Mouse (Mus musculus) hindbrain, embryonic 12.5 days (tissue): Measurements from ENCODE around the gene Drc7. TPM values are rescaled to one million over a fixed set of nuclear protein-coding genes. Genes with fewer than 3 reads are reported as not detected.

Experiments used
- ATAC-seq: fragments of 200-750 bp; cut with Nextera tagmentation; 2 replicates; pipeline ENCODE4 v1.8.0; 2017; ENCODE audit warnings: moderate TSS enrichment; ENCODE audit not compliant: low FRiP score
- H3K27ac ChIP-seq: fragments of 300-500 bp; sonication (generic); 2 replicates; pipeline ENCODE4 v1.5.1; 2016; ENCODE audit warnings: mild to moderate bottlenecking
- H3K27me3 ChIP-seq: fragments of 300-500 bp; sonication (generic); 2 replicates; pipeline ENCODE4 v1.6.1; 2016; ENCODE audit warnings: mild to moderate bottlenecking
- H3K36me3 ChIP-seq: fragments of 300-500 bp; sonication (generic); 2 replicates; pipeline ENCODE4 v1.6.1; 2016; ENCODE audit warnings: mild to moderate bottlenecking
- H3K4me1 ChIP-seq: fragments of 300-500 bp; sonication (generic); 2 replicates; pipeline ENCODE4 v1.6.1; 2016
- H3K4me2 ChIP-seq: fragments of 300-500 bp; sonication (generic); replicated peaks from 2 replicates; pipeline ENCODE4 v1.6.1; 2016; ENCODE audit warnings: mild to moderate bottlenecking
- H3K4me3 ChIP-seq: fragments of 300-500 bp; sonication (generic); 2 replicates; pipeline ENCODE4 v1.5.1; 2016; ENCODE audit warnings: mild to moderate bottlenecking
- H3K9ac ChIP-seq: fragments of 300-500 bp; sonication (generic); 2 replicates; pipeline ENCODE4 v1.6.1; 2016; ENCODE audit warnings: mild to moderate bottlenecking, moderate library complexity
- H3K9me3 ChIP-seq: fragments of 300-500 bp; sonication (generic); replicated peaks from 2 replicates; pipeline ENCODE4 v1.6.1; 2016; ENCODE audit warnings: mild to moderate bottlenecking
- WGBS: fragments of 180-500 bp; shearing (Covaris S2); methylation state at CpG from one replicate; pipeline ENCODE4 v1.1.7; 2016; 5-methylcytosine and 5-hydroxymethylcytosine counted together
- polyA plus RNA-seq: library from polyadenylated mRNA; unstranded; fragments of >200 nt; fragmentation: Nextera tagmentation; extraction: Ambion mirVana; gene quantifications from 2 replicates; pipeline ENCODE4 v1.2.1, GENCODE M21; 2016

Gene Drc7
- polyA plus RNA-seq, 1 experiment from 2014 or later, result 1.3 TPM

GRCm38 (mm10) chr8:95075504-95075903 lies 20.6 kb downstream of the Drc7 start:
- ATAC-seq, result no peak
- Histone ChIP-seq H3K4me3 (no peak overlapping the region), H3K4me2 (no peak overlapping the region), H3K4me1 (no peaks in the 10 kb centered on the region), H3K9ac (no peak overlapping the region), H3K27ac (no peak overlapping the region), H3K9me3 (no peaks in the 10 kb centered on the region), H3K27me3 (peaks cover 11% of the 10 kb centered on the region; the same call in 1 of the 2 replicates), H3K36me3 (no peaks in the 10 kb centered on the region)
- WGBS, result 76% methylated on average over 3 of the region's 3 CpGs

DNA sequence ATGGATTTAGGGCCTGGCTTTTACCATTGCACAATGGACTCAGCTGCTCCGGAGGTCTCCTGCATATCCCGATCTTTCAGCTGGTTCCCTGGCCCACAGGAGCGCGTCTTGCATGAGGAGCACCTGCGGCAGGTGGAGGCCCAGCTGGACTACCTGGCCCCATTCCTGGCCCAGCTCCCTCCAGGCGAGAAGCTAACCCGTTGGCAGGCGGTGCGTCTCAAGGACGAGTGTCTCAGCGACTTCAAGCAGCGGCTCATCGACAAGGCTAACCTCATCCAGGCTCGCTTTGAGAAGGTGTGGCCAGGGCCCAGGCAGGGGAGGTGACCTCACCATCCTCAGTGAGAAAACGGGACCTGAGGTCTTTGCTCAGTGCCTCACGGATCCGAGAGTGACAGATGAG lies 21.2 kb downstream of the Drc7 start:
- no peak overlapping the region for H3K27ac ChIP-seq
- H3K9me3 ChIP-seq, result no peaks in the 10 kb centered on the region
- WGBS, result 84% methylated on average over 17 of the region's 17 CpGs
- no peak overlapping the region for H3K4me3 ChIP-seq
- H3K27me3 ChIP-seq, result peaks cover 11% of the 10 kb centered on the region; the same call in 1 of the 2 replicates
- no peaks in the 10 kb centered on the region for H3K36me3 ChIP-seq
- no peak overlapping the region for H3K4me2 ChIP-seq
- no peak for ATAC-seq
- H3K4me1 ChIP-seq, result no peaks in the 10 kb centered on the region
- H3K9ac ChIP-seq, result no peak overlapping the region

- Histone ChIP-seq H3K27ac (no peak overlapping the region), H3K4me3 (no peak overlapping the region), H3K4me1 (peaks cover 15% of the 10 kb centered on the region), H3K9ac (no peak overlapping the region), H3K27me3 (peaks cover 11% of the 10 kb centered on the region; the same call in 1 of the 2 replicates), H3K9me3 (no peaks in the 10 kb centered on the region), H3K36me3 (peaks cover 5% of the 10 kb centered on the region; the same call in 1 of the 2 replicates), H3K4me2 (no peak overlapping the region)
- WGBS, result 89% methylated on average over 3 of the region's 3 CpGs
- ATAC-seq, result no peak
Observed at GRCm38 (mm10) chr8:95078055-95078454, 23.2 kb downstream of the Drc7 start.

DNA sequence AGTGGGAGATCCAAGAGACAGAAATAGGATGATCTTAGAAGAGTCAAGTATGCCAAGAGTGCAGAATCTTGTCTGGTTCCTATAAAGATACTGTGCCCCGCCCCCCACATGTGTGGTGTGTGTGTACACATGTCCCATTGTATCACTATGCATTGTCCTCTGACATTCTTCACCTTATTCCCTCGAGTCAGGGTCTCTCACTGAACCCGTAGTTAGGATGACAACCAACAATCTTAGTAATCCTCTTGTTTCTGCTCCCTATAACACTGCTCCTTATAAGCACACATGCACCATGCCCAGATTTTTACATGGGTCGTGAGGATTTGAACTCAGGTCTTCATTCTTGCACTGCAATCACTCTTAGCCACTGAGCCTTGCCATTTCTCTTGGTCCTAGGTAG lies 24.4 kb downstream of the Drc7 start:
- Histone ChIP-seq H3K4me3 (no peak overlapping the region), H3K27ac (no peak overlapping the region), H3K4me2 (no peak overlapping the region), H3K4me1 (peaks cover 19% of the 10 kb centered on the region), H3K27me3 (peaks cover 11% of the 10 kb centered on the region; the same call in 1 of the 2 replicates), H3K9me3 (no peaks in the 10 kb centered on the region), H3K9ac (no peak overlapping the region), H3K36me3 (peaks cover 14% of the 10 kb centered on the region)
- no peak for ATAC-seq
- 89% methylated on average over 4 of the region's 4 CpGs for WGBS

DNA sequence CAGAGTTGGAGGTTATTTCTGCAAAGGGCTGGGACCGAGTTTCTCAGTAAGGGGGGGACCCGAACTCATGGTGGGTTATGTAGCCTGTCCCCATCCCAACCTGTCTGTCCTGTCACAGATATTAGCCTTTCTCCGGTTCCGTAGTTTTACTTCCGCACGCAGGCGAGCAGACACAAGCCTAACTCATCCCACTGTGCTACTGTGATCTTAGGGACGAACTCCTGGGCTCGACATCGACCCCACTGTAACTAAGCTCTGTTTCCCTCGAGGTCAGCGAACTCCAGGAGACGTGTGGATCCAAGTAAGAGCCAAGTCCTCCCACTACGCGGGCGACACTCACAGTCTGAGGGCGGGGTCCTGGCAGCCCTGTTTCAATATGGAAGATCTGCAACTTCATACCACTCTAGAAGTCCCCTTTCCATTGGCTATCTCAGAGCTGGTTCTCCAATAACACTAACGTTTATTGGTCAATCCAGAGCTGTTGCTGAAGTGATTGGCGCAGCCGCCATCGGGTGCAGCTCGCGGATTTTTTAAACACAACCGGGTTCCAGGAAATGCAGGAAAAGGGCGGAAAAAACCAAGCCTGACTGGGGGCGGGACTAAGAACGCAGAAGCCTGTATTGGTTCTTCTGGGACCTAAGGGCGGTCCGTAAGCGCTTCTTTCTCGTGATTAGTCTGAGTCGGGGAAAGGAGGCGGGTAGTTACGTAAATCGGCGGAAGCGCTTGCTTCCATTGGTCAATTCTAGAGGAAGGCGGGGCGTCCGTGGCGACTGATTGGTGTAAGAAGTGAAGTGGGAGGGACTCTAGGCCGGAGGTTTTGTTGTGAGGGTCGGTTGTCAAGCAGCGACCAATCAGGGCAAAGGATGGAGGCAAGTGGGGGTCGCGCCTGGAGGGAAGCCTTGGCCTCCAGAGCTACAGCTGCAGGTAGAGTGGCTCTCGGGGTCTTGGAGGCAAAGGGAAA lies 25.8 kb downstream of the Drc7 start, which contains the start of gene Katnb1:
Gene Katnb1, plus strand, starts transcription at position 806 of the 961 bp plus-strand sequence.
- peak; percentile 98 for ATAC-seq
- H3K4me2 ChIP-seq, result peak within 1 kb of the TSS; percentile 81
- under 1% methylated on average over 47 of the region's 47 CpGs for WGBS

DNA sequence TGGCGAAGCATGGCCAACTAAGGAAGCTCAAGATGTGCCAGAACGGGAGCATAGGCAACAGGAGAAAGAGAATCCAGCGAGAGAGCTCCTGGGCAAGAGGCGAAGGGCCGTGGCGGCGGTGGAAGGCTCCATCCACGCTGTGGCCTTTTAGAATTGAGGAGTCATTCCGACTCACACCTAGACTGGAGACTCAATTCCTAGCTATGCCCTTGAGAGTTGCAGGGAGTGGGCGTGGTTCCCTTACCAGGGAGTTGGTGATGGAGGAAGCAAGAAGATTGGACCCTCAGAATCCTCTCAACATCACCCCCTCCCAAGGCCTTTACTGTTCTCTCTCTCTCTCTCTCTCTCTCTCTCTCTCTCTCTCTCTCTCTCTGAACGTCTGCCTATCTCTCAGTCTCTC lies 26.7 kb downstream of the Drc7 start:
- no peaks in the 10 kb centered on the region for H3K9me3 ChIP-seq
- peaks cover 31% of the 10 kb centered on the region for H3K36me3 ChIP-seq
- no peak for ATAC-seq
- H3K4me3 ChIP-seq, result peak overlapping the region; percentile 87
- peaks cover 11% of the 10 kb centered on the region; the same call in 1 of the 2 replicates for H3K27me3 ChIP-seq
- H3K4me2 ChIP-seq, result peak overlapping the region; percentile 81
- peak overlapping the region; percentile 89 for H3K9ac ChIP-seq
- 10% methylated on average over 11 of the region's 11 CpGs for WGBS
- H3K4me1 ChIP-seq, result peaks cover 19% of the 10 kb centered on the region
- peak overlapping the region; percentile 76; the same call in 1 of the 2 replicates for H3K27ac ChIP-seq

More for the DNA sequence above, 25.8 kb downstream of the Drc7 start, which contains the start of gene Katnb1:
- Histone ChIP-seq H3K36me3 (peaks cover 27% of the 10 kb centered on the region), H3K27me3 (peaks cover 11% of the 10 kb centered on the region; the same call in 1 of the 2 replicates), H3K9me3 (no peaks in the 10 kb centered on the region), H3K4me3 (peak within 1 kb of the TSS; percentile 87), H3K9ac (peak within 1 kb of the TSS; percentile 89), H3K27ac (peak within 1 kb of the TSS; percentile 76), H3K4me1 (peaks cover 19% of the 10 kb centered on the region)

GRCm38 (mm10) chr8:95084261-95084660 lies 29.4 kb downstream of the Drc7 start:
- H3K4me2 ChIP-seq, result no peak overlapping the region
- no peaks in the 10 kb centered on the region for H3K9me3 ChIP-seq
- H3K4me3 ChIP-seq, result no peak overlapping the region
- 92% methylated on average over 4 of the region's 4 CpGs for WGBS
- peaks cover 54% of the 10 kb centered on the region for H3K36me3 ChIP-seq
- no peak overlapping the region for H3K9ac ChIP-seq
- no peak overlapping the region for H3K27ac ChIP-seq
- ATAC-seq, result no peak
- peaks cover 19% of the 10 kb centered on the region for H3K4me1 ChIP-seq
- H3K27me3 ChIP-seq, result 0 out of 2 replicates have a peak, but pooled peaks cover under 1% of the 10 kb centered on the region

GRCm38 (mm10) chr8:95084744-95085431 lies 30.0 kb downstream of the Drc7 start:
- H3K36me3 ChIP-seq, result peaks cover 57% of the 10 kb centered on the region

GRCm38 (mm10) chr8:95085432-95086141 lies 30.7 kb downstream of the Drc7 start:
- no peaks in the 10 kb centered on the region for H3K27me3 ChIP-seq
- H3K4me1 ChIP-seq, result peaks cover 19% of the 10 kb centered on the region
- no peak for ATAC-seq
- H3K27ac ChIP-seq, result no peak overlapping the region
- no peak overlapping the region for H3K9ac ChIP-seq
- 83% methylated on average over 7 of the region's 7 CpGs for WGBS
- no peak overlapping the region for H3K4me2 ChIP-seq
- H3K4me3 ChIP-seq, result no peak overlapping the region
- no peaks in the 10 kb centered on the region for H3K9me3 ChIP-seq
- peaks cover 64% of the 10 kb centered on the region for H3K36me3 ChIP-seq

More at GRCm38 (mm10) chr8:95084744-95085431, 30.0 kb downstream of the Drc7 start:
- Histone ChIP-seq H3K27me3 (no peaks in the 10 kb centered on the region), H3K4me1 (peaks cover 19% of the 10 kb centered on the region), H3K9ac (no peak overlapping the region), H3K4me2 (no peak overlapping the region), H3K27ac (no peak overlapping the region), H3K9me3 (no peaks in the 10 kb centered on the region), H3K4me3 (no peak overlapping the region)
- no peak for ATAC-seq
- 91% methylated on average over 10 of the region's 10 CpGs for WGBS

GRCm38 (mm10) chr8:95093574-95093973 lies 38.7 kb downstream of the Drc7 start:
- no peak for ATAC-seq
- H3K9ac ChIP-seq, result no peak overlapping the region
- H3K9me3 ChIP-seq, result no peaks in the 10 kb centered on the region
- no peaks in the 10 kb centered on the region for H3K4me1 ChIP-seq
- peaks cover 92% of the 10 kb centered on the region for H3K36me3 ChIP-seq
- no peaks in the 10 kb centered on the region for H3K27me3 ChIP-seq
- WGBS, result 95% methylated on average over 4 of the region's 4 CpGs
- H3K27ac ChIP-seq, result no peak overlapping the region
- H3K4me2 ChIP-seq, result no peak overlapping the region
- no peak overlapping the region for H3K4me3 ChIP-seq

- ATAC-seq, result peak; percentile 44; the same call in 1 of the 2 replicates
- peaks cover 82% of the 10 kb centered on the region for H3K36me3 ChIP-seq
Observed at GRCm38 (mm10) chr8:95099009-95099408, 44.1 kb downstream of the Drc7 start.

More at GRCm38 (mm10) chr8:95099009-95099408, 44.1 kb downstream of the Drc7 start:
- H3K9ac ChIP-seq, result no peak overlapping the region
- WGBS, result 32% methylated on average over 5 of the region's 5 CpGs
- H3K4me1 ChIP-seq, result no peaks in the 10 kb centered on the region
- no peak overlapping the region for H3K27ac ChIP-seq
- H3K4me3 ChIP-seq, result no peak overlapping the region
- no peaks in the 10 kb centered on the region for H3K9me3 ChIP-seq
- no peaks in the 10 kb centered on the region for H3K27me3 ChIP-seq
- no peak overlapping the region for H3K4me2 ChIP-seq
